Mouse (Mus musculus) intestine, embryonic 16.5 days (tissue): Measurements from ENCODE around the gene Zscan25. TPM values are rescaled to one million over a fixed set of nuclear protein-coding genes. Genes with fewer than 3 reads are reported as not detected.
"Not testable (repeated sequence)": the region's sequence is repeated elsewhere in the genome, so short reads cannot be mapped to it uniquely, and the experiment has no call there.

Experiments
- ATAC-seq: fragments of 200-750 bp; cut with Nextera tagmentation; 2 replicates; pipeline ENCODE4 v1.8.0; 2017; ENCODE audit warnings: moderate TSS enrichment, moderate library complexity
- H3K27ac ChIP-seq: fragments of 300-500 bp; sonication (generic); 2 replicates; pipeline ENCODE4 v1.5.1; 2014; ENCODE audit warnings: mild to moderate bottlenecking, low read length
- H3K27me3 ChIP-seq: fragments of 300-500 bp; sonication (generic); replicated peaks from 2 replicates; pipeline ENCODE4 v1.6.1; 2014; ENCODE audit warnings: low read length, control low read depth, mixed read lengths; ENCODE audit not compliant: control insufficient read depth, insufficient read depth
- H3K36me3 ChIP-seq: fragments of 300-500 bp; sonication (generic); 2 replicates; pipeline ENCODE4 v1.6.1; 2014; ENCODE audit warnings: low read length, control low read depth; ENCODE audit not compliant: control insufficient read depth, insufficient read depth
- H3K4me1 ChIP-seq: fragments of 300-500 bp; sonication (generic); 2 replicates; pipeline ENCODE4 v1.6.1; 2014; ENCODE audit warnings: low read length, control low read depth, mixed read lengths; ENCODE audit not compliant: control insufficient read depth, insufficient read depth
- H3K4me2 ChIP-seq: fragments of 300-500 bp; sonication (generic); 2 replicates; pipeline ENCODE4 v1.6.1; 2014; ENCODE audit warnings: low read depth, low read length, control low read depth
- H3K4me3 ChIP-seq: fragments of 300-500 bp; sonication (generic); 2 replicates; pipeline ENCODE4 v1.5.1; 2014; ENCODE audit warnings: mild to moderate bottlenecking, low read length
- H3K9ac ChIP-seq: fragments of 300-500 bp; sonication (generic); 2 replicates; pipeline ENCODE4 v1.6.1; 2014; ENCODE audit warnings: low read depth, low read length
- H3K9me3 ChIP-seq: fragments of 300-500 bp; sonication (generic); 2 replicates; pipeline ENCODE4 v1.6.1; 2016; ENCODE audit warnings: low read length, control low read depth; ENCODE audit not compliant: control insufficient read depth
- WGBS: fragments of 180-500 bp; shearing (Covaris S2); extraction: QIAGEN DNeasy Blood & Tissue Kit; methylation state at CpG from one replicate; pipeline ENCODE4 v1.1.7; 2014; 5-methylcytosine and 5-hydroxymethylcytosine counted together
- polyA plus RNA-seq: library from polyadenylated mRNA; unstranded; fragments of >200 nt; fragmentation: Nextera tagmentation; extraction: Ambion mirVana; gene quantifications from 2 replicates; pipeline ENCODE4 v1.2.1, GENCODE M21; 2015

The Zscan25 gene
- polyA plus RNA-seq, 1 experiment from 2014 or later: 0.49 TPM

- ATAC-seq: no peak
- Histone ChIP-seq H3K36me3 (peaks cover 26% of the 10 kb centered on the region), H3K4me1 (no peaks in the 10 kb centered on the region), H3K9me3 (no peaks in the 10 kb centered on the region), H3K4me2 (no peak overlapping the region), H3K27ac (no peak overlapping the region), H3K4me3 (no peak overlapping the region), H3K9ac (no peak overlapping the region), H3K27me3 (no peaks in the 10 kb centered on the region)
- 94% methylated on average over 16 of the region's 16 CpGs for WGBS
These were observed 10.4 kb downstream of the Zscan25 start for GRCm38 (mm10) chr5:145290697-145291096.

DNA sequence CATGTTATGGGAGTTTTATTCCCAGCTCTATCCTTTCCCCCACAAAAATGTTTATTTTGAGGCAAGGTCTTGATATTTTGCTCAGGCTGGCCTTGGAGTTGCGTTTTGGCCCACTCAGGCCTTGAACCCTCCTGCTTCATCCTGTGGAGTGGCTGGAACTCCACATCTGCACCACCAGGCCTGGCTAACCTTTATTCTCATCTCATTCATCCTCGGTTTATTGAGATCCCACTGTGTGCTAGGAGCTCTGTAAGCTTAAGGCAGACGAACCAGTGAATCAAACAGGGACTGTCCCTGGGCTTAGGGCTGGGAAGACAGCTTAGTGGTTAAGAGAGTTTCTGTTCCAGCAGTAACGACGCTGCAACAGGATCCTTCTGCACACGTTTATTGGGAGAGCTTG lies 12.1 kb downstream of the Zscan25 start:
- no peak for ATAC-seq
- Histone ChIP-seq H3K27me3 (no peaks in the 10 kb centered on the region), H3K27ac (no peak overlapping the region), H3K9me3 (no peaks in the 10 kb centered on the region), H3K36me3 (peaks cover 20% of the 10 kb centered on the region), H3K4me3 (no peak overlapping the region), H3K4me2 (no peak overlapping the region), H3K9ac (no peak overlapping the region), H3K4me1 (no peaks in the 10 kb centered on the region)
- 96% methylated on average over 6 of the region's 6 CpGs for WGBS

- Histone ChIP-seq H3K9me3 (no peaks in the 10 kb centered on the region), H3K4me1 (no peaks in the 10 kb centered on the region), H3K27me3 (no peaks in the 10 kb centered on the region), H3K9ac (no peak overlapping the region), H3K36me3 (no peaks in the 10 kb centered on the region), H3K27ac (no peak overlapping the region), H3K4me2 (no peak overlapping the region), H3K4me3 (no peak overlapping the region)
- ATAC-seq: no peak
These were observed 20.2 kb downstream of the Zscan25 start for GRCm38 (mm10) chr5:145300469-145300868.

DNA sequence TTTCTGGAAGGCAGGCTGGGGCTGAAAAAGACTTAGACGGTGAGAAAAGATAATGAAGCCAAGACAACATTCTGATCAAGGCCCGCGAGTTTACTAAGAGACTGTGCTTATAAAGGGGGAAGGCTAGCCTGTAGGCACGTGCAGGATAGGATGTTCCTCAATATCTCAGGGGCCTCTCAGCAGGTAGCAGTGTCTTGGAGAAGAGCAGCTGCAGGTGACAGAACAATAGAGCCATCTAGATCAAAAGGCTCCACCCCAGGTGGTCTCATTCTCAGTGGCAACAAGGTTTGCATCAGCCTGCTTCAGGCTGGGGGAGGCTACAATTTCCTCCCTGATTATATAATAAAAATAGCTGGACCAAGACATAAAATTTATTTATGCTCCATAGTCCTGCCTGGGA lies 21.5 kb downstream of the Zscan25 start:
- not testable (repeated sequence) for H3K4me3 ChIP-seq, H3K9me3 ChIP-seq, ATAC-seq, H3K27ac ChIP-seq, H3K9ac ChIP-seq, H3K4me1 ChIP-seq, H3K36me3 ChIP-seq, H3K4me2 ChIP-seq, H3K27me3 ChIP-seq
- 73% methylated on average over 4 of the region's 4 CpGs for WGBS

DNA sequence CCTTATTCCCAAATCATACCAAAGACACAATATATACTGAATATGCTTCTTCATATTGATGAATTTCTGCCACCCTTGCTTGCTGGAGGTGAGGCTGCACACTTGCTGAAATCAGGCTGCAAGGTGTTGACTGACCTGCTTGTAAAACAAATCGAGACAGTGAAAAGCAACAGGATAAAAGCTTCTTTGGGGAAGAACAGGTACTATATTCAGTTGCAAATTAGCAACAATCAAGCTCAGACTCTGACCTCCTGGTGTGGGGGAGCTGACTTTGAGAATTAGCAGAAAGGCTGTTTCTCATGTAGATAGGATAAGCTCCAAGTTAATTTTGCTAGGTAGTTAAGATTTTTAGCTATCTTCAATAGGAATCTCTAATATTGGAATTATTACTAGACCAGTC lies 22.1 kb downstream of the Zscan25 start:
- Histone ChIP-seq H3K27me3 (no peaks in the 10 kb centered on the region), H3K36me3 (no peaks in the 10 kb centered on the region), H3K27ac (no peak overlapping the region), H3K4me1 (no peaks in the 10 kb centered on the region), H3K9me3 (no peaks in the 10 kb centered on the region), H3K4me3 (no peak overlapping the region), H3K4me2 (no peak overlapping the region), H3K9ac (no peak overlapping the region)
- no peak for ATAC-seq
- WGBS: 81% methylated on average over 1 of the region's 1 CpGs

- H3K9ac ChIP-seq, H3K4me3 ChIP-seq, H3K4me1 ChIP-seq, H3K27ac ChIP-seq, H3K36me3 ChIP-seq, H3K4me2 ChIP-seq, ATAC-seq, H3K27me3 ChIP-seq, H3K9me3 ChIP-seq: not testable (repeated sequence)
- 93% methylated on average over 4 of the region's 4 CpGs for WGBS
These were observed 26.7 kb downstream of the Zscan25 start for GRCm38 (mm10) chr5:145306953-145307352.

DNA sequence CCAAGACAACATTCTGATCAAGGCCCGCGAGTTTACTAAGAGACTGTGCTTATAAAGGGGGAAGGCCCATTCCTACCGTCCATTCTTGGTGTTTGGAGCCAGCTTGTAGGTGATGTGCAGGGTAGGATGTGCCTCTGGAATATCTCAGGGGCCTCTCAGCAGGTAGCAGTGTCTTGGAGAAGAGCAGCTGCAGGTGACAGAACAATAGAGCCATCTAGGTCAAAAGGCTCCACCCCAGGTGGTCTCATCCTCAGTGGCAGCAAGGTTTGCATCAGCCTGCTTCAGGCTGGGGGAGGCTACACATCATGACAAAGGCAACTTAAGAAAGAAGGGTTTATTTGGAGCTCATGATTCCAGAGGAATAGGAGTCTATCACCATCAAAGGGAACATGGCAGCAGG lies 27.5 kb downstream of the Zscan25 start:
- H3K9me3 ChIP-seq, H3K4me1 ChIP-seq, H3K27me3 ChIP-seq, H3K4me2 ChIP-seq, H3K27ac ChIP-seq, ATAC-seq, H3K36me3 ChIP-seq, H3K4me3 ChIP-seq, H3K9ac ChIP-seq: not testable (repeated sequence)
- 81% methylated on average over 3 of the region's 3 CpGs for WGBS

DNA sequence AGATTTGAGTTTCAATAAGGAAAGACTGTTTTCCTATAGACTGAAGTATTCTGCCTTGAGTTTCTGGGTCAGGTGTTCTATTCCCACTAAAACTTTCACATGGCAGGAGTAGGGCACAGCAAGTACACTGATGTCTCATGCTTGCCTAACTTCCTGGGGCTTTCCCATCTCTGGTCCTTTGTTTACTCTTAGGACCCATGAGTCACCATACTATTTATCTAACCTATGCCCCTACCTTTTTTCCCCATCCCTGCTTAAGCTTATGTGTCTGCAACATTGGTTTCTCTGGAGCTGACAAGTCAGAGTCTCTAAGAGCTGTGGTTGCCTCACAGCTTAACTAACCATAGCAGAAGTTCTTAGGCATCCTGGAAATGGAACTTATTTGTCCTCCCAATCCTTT lies 33.5 kb downstream of the Zscan25 start:
- no peak overlapping the region for H3K27ac ChIP-seq
- H3K4me1 ChIP-seq: no peaks in the 10 kb centered on the region
- H3K27me3 ChIP-seq: no peaks in the 10 kb centered on the region
- H3K4me3 ChIP-seq: no peak overlapping the region
- H3K9me3 ChIP-seq: no peaks in the 10 kb centered on the region
- no peak overlapping the region for H3K4me2 ChIP-seq
- H3K36me3 ChIP-seq: no peaks in the 10 kb centered on the region
- no peak for ATAC-seq
- H3K9ac ChIP-seq: no peak overlapping the region

- H3K4me3 ChIP-seq: no peak overlapping the region
- no peak overlapping the region for H3K9ac ChIP-seq
- H3K4me2 ChIP-seq: no peak overlapping the region
- no peaks in the 10 kb centered on the region for H3K4me1 ChIP-seq
- no peaks in the 10 kb centered on the region for H3K36me3 ChIP-seq
- 80% methylated on average over 1 of the region's 1 CpGs for WGBS
- ATAC-seq: no peak
- H3K27ac ChIP-seq: no peak overlapping the region
- no peaks in the 10 kb centered on the region for H3K27me3 ChIP-seq
- H3K9me3 ChIP-seq: 0 out of 2 replicates have a peak, but pooled peaks cover under 1% of the 10 kb centered on the region
These were observed 36.8 kb downstream of the Zscan25 start for GRCm38 (mm10) chr5:145317141-145317540.

GRCm38 (mm10) chr5:145338756-145339155 lies 58.5 kb downstream of the Zscan25 start:
- ATAC-seq, H3K4me2 ChIP-seq, H3K27me3 ChIP-seq, H3K9me3 ChIP-seq, H3K4me3 ChIP-seq, H3K4me1 ChIP-seq, H3K27ac ChIP-seq, H3K9ac ChIP-seq, H3K36me3 ChIP-seq: not testable (repeated sequence)
